Comparison of ENCODE assay signal across 8 mouse cellular contexts in genomic region chr2:119800876-119801846, GRCm38 (mm10). TPM values are rescaled to one million over a fixed set of nuclear protein-coding genes. Genes with fewer than 3 reads are reported as not detected.
DNase-seq lines count a peak whose midpoint lies in the region; ATAC-seq lines count a peak whose summit lies in the region.

No protein-coding gene starts in this region.

- H3K27ac ChIP-seq in heart, embryonic 16.5 days (ENCODE audit: low read length) = no peak overlapping the region
- H3K27ac ChIP-seq in brown adipose tissue, adult 24 weeks (replicated peaks; ENCODE audit: low read depth, low read length) = no peak overlapping the region
- no peak overlapping the region for H3K27ac ChIP-seq in forebrain, embryonic 14.5 days (ENCODE audit: low read depth, low read length)

- DNase-seq in heart, adult 9 months (ENCODE audit: low spot score in 2 of 2) = no peak
- DNase-seq in forebrain, embryonic 14.5 days (ENCODE audit: low spot score) = peak; percentile 49
- DNase-seq in kidney, postnatal 25 days = no peak

- peak overlapping the region; percentile 99 for H3K4me2 ChIP-seq in heart, embryonic 16.5 days (ENCODE audit: low read depth, low read length)
- peak overlapping the region; percentile 98 for H3K4me2 ChIP-seq in forebrain, embryonic 14.5 days (ENCODE audit: low read length)

- H3K4me1 ChIP-seq in heart, embryonic 16.5 days (ENCODE audit: control insufficient read depth, insufficient read depth, low read length) = peaks cover 27% of the 10 kb centered on the region
- no peaks in the 10 kb centered on the region for H3K4me1 ChIP-seq in brown adipose tissue, adult 24 weeks (ENCODE audit: control insufficient read depth, insufficient read depth, insufficient read length, low read length)
- H3K4me1 ChIP-seq in forebrain, embryonic 14.5 days (ENCODE audit: control insufficient read depth, insufficient read depth, low read length) = peaks cover 43% of the 10 kb centered on the region

- H3K9me3 ChIP-seq in heart, embryonic 16.5 days (replicated peaks; ENCODE audit: control insufficient read depth, low read length) = no peaks in the 10 kb centered on the region
- H3K9me3 ChIP-seq in forebrain, embryonic 14.5 days (replicated peaks; ENCODE audit: control insufficient read depth, low read length) = no peaks in the 10 kb centered on the region

- ATAC-seq in heart, embryonic 16.5 days (replicated peaks; ENCODE audit: extremely low read depth, insufficient read depth, low FRiP score) = no peak
- ATAC-seq in forebrain, embryonic 14.5 days = 0 out of 2 replicates have a peak, but pooled peaks have one; percentile 1
- ATAC-seq in megakaryocyte progenitor cell, adult 5-6 weeks (replicated peaks; ENCODE audit: poor library complexity) = peak; percentile 70
- ATAC-seq in megakaryocyte-erythroid progenitor cell, adult 5-6 weeks (replicated peaks; ENCODE audit: low FRiP score, low TSS enrichment, poor library complexity, severe bottlenecking) = no peak
- no peak for ATAC-seq in activated CD4-positive, CD25-positive, alpha-beta regulatory T cell, adult 4 months

- 0 out of 2 replicates have a peak, but pooled peaks cover 4% of the 10 kb centered on the region for H3K27me3 ChIP-seq in heart, embryonic 16.5 days (ENCODE audit: control insufficient read depth, insufficient read depth, low read length)
- H3K27me3 ChIP-seq in forebrain, embryonic 14.5 days (replicated peaks; ENCODE audit: control insufficient read depth, insufficient read depth, low read length) = no peaks in the 10 kb centered on the region

- no peaks in the 10 kb centered on the region for H3K36me3 ChIP-seq in heart, embryonic 16.5 days (ENCODE audit: control insufficient read depth, insufficient read depth)
- 0 out of 2 replicates have a peak, but pooled peaks cover 11% of the 10 kb centered on the region for H3K36me3 ChIP-seq in forebrain, embryonic 14.5 days (ENCODE audit: control insufficient read depth, insufficient read depth, low read length)

- H3K9ac ChIP-seq in heart, embryonic 16.5 days (ENCODE audit: low read length) = no peak overlapping the region
- H3K9ac ChIP-seq in forebrain, embryonic 14.5 days (ENCODE audit: low read length) = peak overlapping the region; percentile 86; the same call in 1 of the 2 replicates

- WGBS in heart, embryonic 16.5 days = 63% methylated on average over 15 of the region's 15 CpGs
- WGBS in forebrain, embryonic 14.5 days = 43% methylated on average over 15 of the region's 15 CpGs

- peak overlapping the region; percentile 76 for H3K4me3 ChIP-seq in heart, embryonic 16.5 days (ENCODE audit: low read length)
- peak overlapping the region; percentile 53; the same call in 1 of the 2 replicates for H3K4me3 ChIP-seq in brown adipose tissue, adult 24 weeks (ENCODE audit: insufficient read depth, low read depth, low read length)
- H3K4me3 ChIP-seq in forebrain, embryonic 14.5 days (ENCODE audit: low read depth, low read length) = peak overlapping the region; percentile 75; the same call in 1 of the 2 replicates

RNA-seq across cellular contexts. Expression of gene Tyro3, which starts 3.6 kb away (rescaled TPM):
- polyA plus RNA-seq in heart, embryonic 16.5 days (2015; fragmentation: Nextera tagmentation; extraction: Ambion mirVana) = 5.1 and 8.0 TPM in 2 replicates
- not detected in 2 replicates for polyA plus RNA-seq in brown adipose tissue, adult 24 weeks (2012; ENCODE audit: insufficient read depth, insufficient read length, missing spikeins)
- polyA plus RNA-seq in forebrain, embryonic 14.5 days (2014; fragmentation: Nextera tagmentation; extraction: Ambion mirVana) = 14.3 TPM in 2 replicates
- not detected in 2 replicates for total RNA-seq in megakaryocyte progenitor cell, adult 5-6 weeks (2015)
- not detected in 2 replicates for total RNA-seq in megakaryocyte progenitor cell, adult 5-6 weeks (2017)
- total RNA-seq in megakaryocyte-erythroid progenitor cell, adult 5-6 weeks (2014; fragmentation: Nextera tagmentation) = 0.45 TPM in 1 of 2 replicates, not detected in the other
- total RNA-seq in megakaryocyte-erythroid progenitor cell, adult 5-6 weeks (2017) = not detected in 2 replicates
- 1 to 10 TPM; 1.6 to 3.2 TPM for polyA plus RNA-seq in activated CD4-positive, CD25-positive, alpha-beta regulatory T cell, adult 4 months (2017; shearing (Covaris generic))

RNA-seq across cellular contexts. Expression of gene Rpap1, which starts 13.8 kb away (rescaled TPM):
- polyA plus RNA-seq in heart, embryonic 16.5 days (2015; fragmentation: Nextera tagmentation; extraction: Ambion mirVana) = 17.2 and 18.3 TPM in 2 replicates
- polyA plus RNA-seq in brown adipose tissue, adult 24 weeks (2012; ENCODE audit: insufficient read depth, insufficient read length, missing spikeins) = 4.8 and 6.0 TPM in 2 replicates
- 12.8 and 16.0 TPM in 2 replicates for polyA plus RNA-seq in forebrain, embryonic 14.5 days (2014; fragmentation: Nextera tagmentation; extraction: Ambion mirVana)
- 6.6 TPM in 2 replicates for total RNA-seq in megakaryocyte progenitor cell, adult 5-6 weeks (2015)
- 9.6 and 9.7 TPM in 2 replicates for total RNA-seq in megakaryocyte progenitor cell, adult 5-6 weeks (2017)
- 22.5 and 24.4 TPM in 2 replicates for total RNA-seq in megakaryocyte-erythroid progenitor cell, adult 5-6 weeks (2014; fragmentation: Nextera tagmentation)
- total RNA-seq in megakaryocyte-erythroid progenitor cell, adult 5-6 weeks (2017) = 5.0 and 9.1 TPM in 2 replicates
- 10 to 100 TPM in 1 of 2 experiments, 1 to 10 TPM in 1; 10.0 to 18.1 TPM for polyA plus RNA-seq in activated CD4-positive, CD25-positive, alpha-beta regulatory T cell, adult 4 months (2017; shearing (Covaris generic))

RNA-seq across cellular contexts. Expression of gene Ltk, which starts 40.9 kb away (rescaled TPM):
- 0.22 TPM in 1 of 2 replicates, not detected in the other for polyA plus RNA-seq in heart, embryonic 16.5 days (2015; fragmentation: Nextera tagmentation; extraction: Ambion mirVana)
- not detected in 2 replicates for polyA plus RNA-seq in brown adipose tissue, adult 24 weeks (2012; ENCODE audit: insufficient read depth, insufficient read length, missing spikeins)
- 0.29 and 0.37 TPM in 2 replicates for polyA plus RNA-seq in forebrain, embryonic 14.5 days (2014; fragmentation: Nextera tagmentation; extraction: Ambion mirVana)
- not detected in 2 replicates for total RNA-seq in megakaryocyte progenitor cell, adult 5-6 weeks (2015)
- not detected in 2 replicates for total RNA-seq in megakaryocyte progenitor cell, adult 5-6 weeks (2017)
- total RNA-seq in megakaryocyte-erythroid progenitor cell, adult 5-6 weeks (2014; fragmentation: Nextera tagmentation) = not detected in 2 replicates
- total RNA-seq in megakaryocyte-erythroid progenitor cell, adult 5-6 weeks (2017) = not detected in 2 replicates
- polyA plus RNA-seq in activated CD4-positive, CD25-positive, alpha-beta regulatory T cell, adult 4 months (2017; shearing (Covaris generic)) = not detected

RNA-seq across cellular contexts. Expression of gene Itpka, which starts 59.0 kb away (rescaled TPM):
- polyA plus RNA-seq in heart, embryonic 16.5 days (2015; fragmentation: Nextera tagmentation; extraction: Ambion mirVana) = 1.7 and 2.7 TPM in 2 replicates
- polyA plus RNA-seq in brown adipose tissue, adult 24 weeks (2012; ENCODE audit: insufficient read depth, insufficient read length, missing spikeins) = 7.7 and 10.6 TPM in 2 replicates
- polyA plus RNA-seq in forebrain, embryonic 14.5 days (2014; fragmentation: Nextera tagmentation; extraction: Ambion mirVana) = 0.61 and 0.78 TPM in 2 replicates
- 0.20 and 0.29 TPM in 2 replicates for total RNA-seq in megakaryocyte progenitor cell, adult 5-6 weeks (2015)
- 0.25 and 0.54 TPM in 2 replicates for total RNA-seq in megakaryocyte progenitor cell, adult 5-6 weeks (2017)
- total RNA-seq in megakaryocyte-erythroid progenitor cell, adult 5-6 weeks (2014; fragmentation: Nextera tagmentation) = not detected in 2 replicates
- not detected in 2 replicates for total RNA-seq in megakaryocyte-erythroid progenitor cell, adult 5-6 weeks (2017)
- polyA plus RNA-seq in activated CD4-positive, CD25-positive, alpha-beta regulatory T cell, adult 4 months (2017; shearing (Covaris generic)) = under 1 TPM in 1 of 2 experiments, not detected in 1; 0.61 TPM

Comparison
In these comparisons a context has a peak if more than half of its experiments do, and no peak if none do; other contexts are left out.
1. ATAC-seq: peak in forebrain, embryonic 14.5 days (single experiment) and megakaryocyte progenitor cell, adult 5-6 weeks (single experiment); none in heart, embryonic 16.5 days (single experiment), megakaryocyte-erythroid progenitor cell, adult 5-6 weeks (single experiment) and activated CD4-positive, CD25-positive, alpha-beta regulatory T cell, adult 4 months (single experiment).
2. Peak in every context shown above with its lines, with median percentiles within 50 percentile points of each other: H3K4me3 ChIP-seq.